Mouse (Mus musculus): ENCODE measurements around the gene Hnrnpdl. TPM values are rescaled to one million over a fixed set of nuclear protein-coding genes. Genes with fewer than 3 reads are reported as not detected.
A peak's percentile ranks its signal among the peaks of the same experiment; 100 is the strongest.

The Hnrnpdl gene
- total RNA-seq, 2 experiments from 2014 or later = 203 to 216 TPM

DNA sequence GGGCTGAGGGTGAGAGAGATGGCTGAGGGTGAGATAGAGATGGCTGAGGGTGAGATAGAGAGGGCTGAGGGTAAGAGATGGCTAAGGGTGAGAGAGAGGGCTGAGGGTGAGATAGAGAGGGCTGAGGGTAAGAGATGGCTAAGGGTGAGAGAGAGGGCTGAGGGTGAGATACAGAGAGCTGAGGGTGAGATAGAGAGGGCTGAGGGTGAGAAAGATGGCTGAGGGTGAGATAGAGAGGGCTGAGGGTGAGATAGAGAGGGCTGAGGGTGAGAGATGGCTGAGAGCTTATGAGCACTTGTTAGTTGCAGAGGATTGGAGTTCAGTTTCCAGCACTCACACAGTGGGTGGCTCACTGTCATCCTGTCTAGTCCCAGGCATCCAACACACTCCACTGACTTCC is 19.4 kb downstream of the Hnrnpdl start:
- H3K27ac ChIP-seq = no peak overlapping the region
- no peak for DNase-seq (ENCODE audit: low spot score in 2 of 2)
- TF ChIP-seq CTCF (conservative IDR thresholded peaks at IDR 0.05) = no peak
- H3K4me3 ChIP-seq = no peak overlapping the region

DNA sequence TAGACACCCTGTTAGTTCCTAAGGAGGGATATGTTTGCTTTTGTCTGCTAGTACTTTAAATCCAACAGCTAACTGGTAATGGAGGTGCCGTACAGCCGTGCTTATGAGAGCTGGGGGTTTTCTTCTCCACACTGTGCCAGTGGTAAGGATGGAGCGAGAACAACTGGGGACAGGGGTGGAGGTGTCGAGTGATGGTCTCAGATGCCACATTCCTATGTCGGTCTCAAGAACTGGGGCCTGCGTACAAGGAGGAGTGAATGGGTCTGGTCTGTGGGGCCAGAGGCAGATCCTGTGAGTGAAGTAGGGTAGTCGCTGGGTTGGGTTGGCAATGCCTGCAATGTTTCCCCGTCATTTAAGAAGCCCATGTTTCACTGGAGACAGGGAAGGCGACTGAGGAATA is 26.9 kb downstream of the Hnrnpdl start:
- no peak for DNase-seq (ENCODE audit: low spot score in 2 of 2)
- no peak overlapping the region for H3K27ac ChIP-seq
- no peak for TF ChIP-seq CTCF (conservative IDR thresholded peaks at IDR 0.05)
- no peak overlapping the region for H3K4me3 ChIP-seq

DNA sequence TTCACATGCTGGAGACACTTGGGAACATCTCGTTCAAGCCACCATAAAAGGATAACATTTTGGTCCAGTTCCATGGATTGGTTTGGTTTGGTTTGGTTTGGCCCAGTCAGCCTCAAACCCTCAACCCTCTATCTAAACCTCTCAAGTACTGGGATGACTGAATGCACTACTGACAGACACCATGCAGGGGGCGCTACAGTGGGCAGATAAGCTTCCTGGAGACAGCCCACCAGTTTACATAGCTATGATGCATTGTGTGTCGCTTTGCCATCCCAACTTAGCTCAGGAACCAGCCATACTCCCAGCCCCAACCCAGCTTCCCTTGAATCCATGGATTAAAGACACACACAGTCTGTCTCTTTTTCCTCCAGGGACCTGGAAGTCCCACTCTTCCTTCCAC is 31.0 kb downstream of the Hnrnpdl start:
- TF ChIP-seq CTCF (conservative IDR thresholded peaks at IDR 0.05) = peak; percentile 29
- no peak overlapping the region for H3K4me3 ChIP-seq
- DNase-seq (ENCODE audit: low spot score in 2 of 2) = no peak
- H3K27ac ChIP-seq = no peak overlapping the region

DNA sequence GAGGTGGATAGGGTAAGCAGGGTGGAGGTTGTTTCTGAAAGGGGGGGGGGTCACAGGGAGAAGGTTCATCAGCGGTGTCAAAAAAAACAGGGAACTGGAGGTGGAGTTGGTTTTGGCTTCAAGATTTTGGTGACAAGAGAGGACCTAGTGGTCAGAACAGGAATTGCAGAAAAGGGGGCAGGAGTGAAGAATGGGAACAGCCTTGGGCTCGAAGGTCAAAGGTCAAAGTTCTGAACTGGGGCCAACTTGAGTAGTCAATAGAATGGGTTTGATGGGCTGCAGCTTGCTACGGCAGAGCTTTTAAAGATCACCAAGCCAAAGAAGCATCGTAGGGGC is 32.5 kb downstream of the Hnrnpdl start:
- Histone ChIP-seq H3K4me3 (no peak overlapping the region), H3K27ac (no peak overlapping the region)
- DNase-seq (ENCODE audit: low spot score in 2 of 2) = no peak
- peak; percentile 50 for TF ChIP-seq CTCF (conservative IDR thresholded peaks at IDR 0.05)

DNA sequence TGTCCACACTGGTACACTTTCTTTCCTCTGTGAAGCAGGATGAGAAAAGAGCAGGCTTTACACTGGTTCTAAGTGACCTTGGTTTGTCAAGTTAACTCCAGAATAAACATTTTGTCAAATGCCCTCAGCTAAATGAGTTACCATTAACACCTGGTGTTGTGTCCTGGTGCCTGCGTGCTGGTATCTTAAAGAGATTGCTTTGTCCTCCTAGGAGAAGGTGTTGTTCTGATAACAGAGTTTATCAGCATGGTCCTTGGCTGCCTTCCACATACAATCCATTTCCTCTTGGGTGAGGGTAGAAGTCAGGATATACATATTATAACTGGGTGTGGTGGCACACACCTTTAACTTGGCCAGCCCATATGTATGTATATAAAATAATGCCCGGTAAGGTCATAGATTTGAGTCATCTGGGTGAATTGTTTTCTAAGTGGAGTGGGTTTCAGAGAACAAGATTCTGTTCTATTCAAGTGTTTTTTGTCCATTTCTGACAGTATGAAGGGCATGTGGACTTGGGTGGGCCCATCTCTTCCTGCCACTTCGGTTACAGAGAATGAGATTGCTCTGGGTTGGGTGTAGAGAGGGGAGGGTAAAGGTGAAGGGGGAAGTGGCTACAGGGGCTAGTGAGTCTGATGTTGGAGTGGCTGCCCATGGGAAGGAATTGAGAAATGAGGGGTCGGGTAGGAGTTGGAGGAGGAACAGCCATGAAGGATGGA is 33.0 kb downstream of the Hnrnpdl start:
- Histone ChIP-seq H3K4me3 (no peak overlapping the region), H3K27ac (no peak overlapping the region)
- no peak for DNase-seq (ENCODE audit: low spot score in 2 of 2)
- TF ChIP-seq CTCF (conservative IDR thresholded peaks at IDR 0.05) = no peak

DNA sequence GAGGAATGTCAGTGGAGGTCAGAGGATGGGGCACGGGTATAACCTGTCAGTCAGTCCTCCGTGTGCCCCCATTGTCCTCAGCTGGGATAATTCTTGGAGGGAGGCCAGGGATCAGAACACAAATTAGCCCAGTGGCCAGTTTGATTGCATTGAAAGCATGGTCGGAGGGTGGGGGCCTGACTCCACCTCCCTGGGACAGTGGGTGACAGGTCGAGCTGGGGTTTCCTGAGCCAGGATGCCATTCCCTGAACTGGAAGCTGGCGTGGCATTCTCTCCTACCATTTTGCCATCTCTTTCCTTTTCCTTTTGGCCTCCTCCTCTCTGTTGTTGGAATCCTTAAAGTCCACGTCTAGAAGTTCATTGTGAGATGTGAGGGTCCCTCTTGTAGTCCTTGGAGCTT is 33.6 kb downstream of the Hnrnpdl start:
- Histone ChIP-seq H3K4me3 (no peak overlapping the region), H3K27ac (no peak overlapping the region)
- DNase-seq (ENCODE audit: low spot score in 2 of 2) = no peak
- TF ChIP-seq CTCF (conservative IDR thresholded peaks at IDR 0.05) = no peak

DNA sequence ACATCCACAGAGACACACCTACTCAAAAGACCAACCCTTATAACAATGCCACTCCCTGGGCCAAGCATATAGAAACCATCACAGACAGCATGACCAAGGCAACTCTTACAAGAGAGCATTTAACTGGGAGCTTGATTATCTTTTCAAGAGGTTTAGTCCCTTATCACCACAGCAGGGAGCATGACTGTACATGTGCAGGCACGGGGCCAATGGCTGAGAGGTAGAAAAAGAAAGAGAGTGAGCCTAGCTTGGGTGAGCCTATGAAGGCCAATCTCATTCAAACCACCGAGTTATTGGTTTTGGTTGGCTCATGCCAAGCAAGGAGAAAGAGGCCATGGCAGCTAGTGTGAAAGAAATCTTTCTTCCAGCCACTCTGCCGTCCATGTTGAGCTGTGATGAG is 34.0 kb downstream of the Hnrnpdl start:
- Histone ChIP-seq H3K27ac (no peak overlapping the region), H3K4me3 (no peak overlapping the region)
- TF ChIP-seq CTCF (conservative IDR thresholded peaks at IDR 0.05) = no peak
- DNase-seq (ENCODE audit: low spot score in 2 of 2) = no peak

DNA sequence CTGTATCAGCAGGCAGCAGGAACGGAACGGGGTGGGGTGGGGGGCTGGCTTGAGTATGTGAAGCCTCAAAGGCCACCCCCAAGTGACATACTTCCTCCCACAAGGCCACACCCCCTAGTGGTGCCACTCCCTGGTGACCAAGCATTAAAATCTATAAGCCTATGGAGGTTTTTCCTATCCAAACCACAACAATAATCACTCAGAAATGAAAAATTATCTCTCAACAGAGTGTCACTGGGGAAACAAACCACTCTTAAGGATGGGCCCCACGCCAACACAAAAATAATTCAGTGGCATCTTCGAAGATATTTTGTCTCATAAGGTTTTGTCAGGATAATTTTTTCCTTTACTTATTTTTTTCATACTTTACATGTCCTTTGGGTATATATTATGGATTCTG is 35.6 kb downstream of the Hnrnpdl start:
- no peak for DNase-seq (ENCODE audit: low spot score in 2 of 2)
- no peak for TF ChIP-seq CTCF (conservative IDR thresholded peaks at IDR 0.05)
- H3K4me3 ChIP-seq = no peak overlapping the region
- no peak overlapping the region for H3K27ac ChIP-seq

DNA sequence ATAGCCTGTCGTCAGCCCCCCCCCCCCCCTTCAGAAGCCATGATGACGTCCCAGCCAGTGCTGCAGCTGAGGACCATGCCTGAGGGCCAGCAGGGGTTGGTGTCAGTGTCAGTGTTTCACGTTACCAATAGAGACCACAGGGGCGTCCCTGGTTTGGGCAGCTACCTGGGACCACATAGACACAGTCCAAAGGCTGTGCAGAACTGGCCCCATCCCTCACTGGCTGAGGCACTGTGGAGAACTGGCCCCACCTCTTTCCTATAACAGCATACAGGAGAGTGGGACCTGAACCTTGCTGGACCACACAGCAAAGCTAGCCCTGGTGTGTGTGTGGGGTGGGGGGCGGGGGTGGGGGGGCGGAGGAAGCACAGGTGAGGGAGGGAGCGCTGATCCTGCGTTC is 39.0 kb downstream of the Hnrnpdl start:
- Histone ChIP-seq H3K4me3 (no peak overlapping the region), H3K27ac (no peak overlapping the region)
- no peak for DNase-seq (ENCODE audit: low spot score in 2 of 2)
- no peak for TF ChIP-seq CTCF (conservative IDR thresholded peaks at IDR 0.05)

DNA sequence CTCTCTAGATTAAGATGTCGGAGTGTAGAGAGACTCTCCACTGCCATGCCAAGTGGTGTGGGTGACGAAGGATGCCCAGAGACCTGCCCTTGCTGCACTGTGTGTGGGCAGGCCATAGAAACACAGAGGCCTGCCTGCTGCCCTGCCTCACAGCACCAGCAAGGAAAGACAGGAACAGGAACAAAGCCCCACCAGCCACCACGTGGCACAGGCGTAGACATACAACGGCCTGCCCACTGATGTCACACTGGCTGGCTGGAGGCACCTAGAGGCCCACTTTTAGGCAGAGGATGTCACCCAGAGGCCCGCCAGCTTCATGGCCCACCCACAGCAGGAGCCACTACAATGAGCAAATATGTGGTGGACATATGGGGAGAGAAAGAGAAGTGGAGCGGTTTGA is 39.4 kb downstream of the Hnrnpdl start:
- H3K27ac ChIP-seq = no peak overlapping the region
- no peak for DNase-seq (ENCODE audit: low spot score in 2 of 2)
- TF ChIP-seq CTCF (conservative IDR thresholded peaks at IDR 0.05) = no peak
- H3K4me3 ChIP-seq = no peak overlapping the region

DNA sequence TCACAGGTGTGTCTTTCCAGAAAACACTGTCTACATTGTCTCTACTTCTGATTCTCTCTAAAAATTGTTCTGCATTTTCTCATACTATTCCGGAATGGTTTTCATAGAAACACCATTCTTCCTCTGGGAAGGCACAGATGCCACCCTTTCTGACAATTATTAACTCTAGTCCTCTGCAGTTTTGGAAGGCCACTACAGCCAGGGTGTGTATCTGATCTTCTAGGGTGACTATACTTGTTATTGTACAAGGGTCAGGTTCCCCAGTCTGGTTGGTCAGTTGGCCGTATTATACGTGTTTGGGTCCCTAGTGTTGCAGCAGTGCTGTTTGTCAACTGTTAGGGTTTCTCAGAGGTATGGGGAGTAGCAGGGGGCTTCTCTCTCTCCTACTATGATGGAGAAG is 44.8 kb downstream of the Hnrnpdl start:
- TF ChIP-seq CTCF (conservative IDR thresholded peaks at IDR 0.05) = no peak
- H3K4me3 ChIP-seq = no peak overlapping the region
- DNase-seq (ENCODE audit: low spot score in 2 of 2) = no peak
- H3K27ac ChIP-seq = no peak overlapping the region

DNA sequence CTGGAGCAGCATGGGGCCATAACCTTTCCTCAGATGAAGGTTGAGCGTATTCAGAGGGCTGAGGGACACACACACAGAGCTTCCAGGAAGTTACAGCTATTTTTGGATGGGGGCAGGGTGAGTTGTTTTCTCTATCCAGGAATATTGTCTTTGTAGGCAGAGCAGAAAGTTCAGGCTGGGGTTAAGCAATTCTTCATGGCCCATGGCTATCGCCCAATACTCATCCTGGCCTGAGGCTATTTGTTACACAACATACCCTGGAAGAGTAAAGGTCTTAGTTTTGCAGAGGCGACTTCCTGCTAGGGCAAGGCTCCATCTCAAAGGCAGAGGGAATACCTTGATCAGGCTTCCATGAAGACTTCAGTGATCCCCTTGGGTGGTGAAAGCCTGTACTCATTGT is 45.3 kb downstream of the Hnrnpdl start:
- DNase-seq (ENCODE audit: low spot score in 2 of 2) = no peak
- H3K27ac ChIP-seq = no peak overlapping the region
- no peak for TF ChIP-seq CTCF (conservative IDR thresholded peaks at IDR 0.05)
- no peak overlapping the region for H3K4me3 ChIP-seq

Other genes starting within 250 kb of the Hnrnpdl start
- gene Vamp9, start 133.4 kb downstream of the Hnrnpdl start, total RNA-seq (2021) = 1 to 10 TPM; 1.4 to 1.6 TPM
- 100 to 1,000 TPM; 210 to 225 TPM for gene Hnrnpd, start 60.7 kb downstream of the Hnrnpdl start, total RNA-seq (2021)
- gene 4930524J08Rik, start 60.6 kb downstream of the Hnrnpdl start, total RNA-seq (2021) = 1 to 10 TPM; 1.4 to 2.2 TPM
- gene Enoph1, start 321 bp upstream of the Hnrnpdl start, total RNA-seq (2021) = 10 to 100 TPM; 50.8 to 51.9 TPM
- gene Tmem150c, start 120.1 kb upstream of the Hnrnpdl start, total RNA-seq (2021) = 10 to 100 TPM; 79.7 to 88.9 TPM